Mouse (Mus musculus) small intestine, adult 2 months (tissue): ENCODE results near the gene Gemin7.

Experiments
- CTCF ChIP-seq: fragments of 200-500 bp; IDR thresholded peaks from 2 replicates; pipeline ENCODE4 v1.5.1; 2012; ENCODE audit warnings: low read depth, mild to moderate bottlenecking, control low read depth, inconsistent platforms, low read length, moderate library complexity, mixed read lengths; ENCODE audit not compliant: insufficient replicate concordance, insufficient read length; ENCODE audit errors: extremely low read depth
- POLR2A ChIP-seq: fragments of 200-500 bp; IDR thresholded peaks from 2 replicates; pipeline ENCODE4 v1.6.1; 2012; ENCODE audit warnings: low read depth, mild to moderate bottlenecking, control low read depth, inconsistent platforms, low read length, moderate library complexity

DNA sequence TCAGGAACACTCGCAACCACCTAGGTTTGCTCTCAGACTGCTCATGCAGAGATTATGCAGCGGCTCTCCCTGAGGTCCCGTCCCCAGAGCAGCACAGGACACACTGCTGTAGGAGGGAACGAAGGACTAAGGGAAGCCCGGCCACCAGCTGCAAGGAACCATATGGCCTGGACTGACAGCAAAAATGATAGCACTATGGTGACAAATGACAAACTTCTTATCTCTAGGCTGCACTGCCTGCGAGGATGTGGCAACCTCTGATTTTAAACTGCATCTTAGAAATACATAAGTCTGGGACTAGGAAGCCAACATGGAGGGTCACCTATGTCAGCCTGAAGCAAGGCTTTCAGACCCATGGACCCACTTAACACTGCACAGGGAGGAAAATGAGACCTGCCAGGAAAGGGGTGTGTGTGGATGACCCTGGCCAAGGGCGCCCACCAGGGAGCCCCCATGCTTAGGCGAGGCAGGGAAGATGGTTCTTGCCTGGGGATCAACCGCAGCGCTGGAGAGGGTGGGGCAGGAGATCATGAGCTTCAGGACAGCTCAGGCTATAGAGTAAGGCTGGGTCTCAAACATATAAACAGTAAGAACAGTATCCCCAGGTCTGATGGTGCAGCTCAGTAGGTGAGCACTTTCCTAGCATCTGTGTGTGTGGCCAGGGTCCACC is 15.8 kb upstream of the Gemin7 start:
- no peak for TF ChIP-seq CTCF
- TF ChIP-seq POLR2A, result no peak
